Mouse (Mus musculus) intestine, embryonic 15.5 days (tissue): ENCODE measurements around the gene Higd2a. TPM values are rescaled to one million over a fixed set of nuclear protein-coding genes. Genes with fewer than 3 reads are reported as not detected.
A peak's percentile ranks its signal among the peaks of the same experiment; 100 is the strongest.

Experiments used
- ATAC-seq: fragments of 200-750 bp; cut with Nextera tagmentation; 2 replicates; pipeline ENCODE4 v1.8.0; 2017; ENCODE audit warnings: moderate TSS enrichment, moderate library complexity
- H3K27ac ChIP-seq: fragments of 300-500 bp; sonication (generic); 2 replicates; pipeline ENCODE4 v1.5.1; 2015; ENCODE audit warnings: mild to moderate bottlenecking, inconsistent platforms
- H3K27me3 ChIP-seq: fragments of 300-500 bp; sonication (generic); replicated peaks from 2 replicates; pipeline ENCODE4 v1.6.1; 2015; ENCODE audit warnings: inconsistent platforms
- H3K36me3 ChIP-seq: fragments of 300-500 bp; sonication (generic); 2 replicates; pipeline ENCODE4 v1.6.1; 2015; ENCODE audit warnings: inconsistent platforms
- H3K4me1 ChIP-seq: fragments of 300-500 bp; sonication (generic); replicated peaks from 2 replicates; pipeline ENCODE4 v1.6.1; 2015; ENCODE audit warnings: inconsistent platforms
- H3K4me2 ChIP-seq: fragments of 300-500 bp; sonication (generic); replicated peaks from 2 replicates; pipeline ENCODE4 v1.6.1; 2015; ENCODE audit warnings: mild to moderate bottlenecking, inconsistent platforms
- H3K4me3 ChIP-seq: fragments of 300-500 bp; sonication (generic); replicated peaks from 2 replicates; pipeline ENCODE4 v1.5.1; 2015; ENCODE audit warnings: inconsistent platforms
- H3K9ac ChIP-seq: fragments of 300-500 bp; sonication (generic); 2 replicates; pipeline ENCODE4 v1.6.1; 2015; ENCODE audit warnings: inconsistent platforms
- H3K9me3 ChIP-seq: fragments of 300-500 bp; sonication (generic); 2 replicates; pipeline ENCODE4 v1.6.1; 2016; ENCODE audit warnings: inconsistent platforms
- WGBS: fragments of 180-500 bp; shearing (Covaris S2); methylation state at CpG from one replicate; pipeline ENCODE4 v1.1.7; 2015; 5-methylcytosine and 5-hydroxymethylcytosine counted together
- polyA plus RNA-seq: library from polyadenylated mRNA; unstranded; fragments of >200 nt; fragmentation: Nextera tagmentation; extraction: Ambion mirVana; gene quantifications from 2 replicates; pipeline ENCODE4 v1.2.1, GENCODE M21; 2015

Higd2a gene
- polyA plus RNA-seq, 1 experiment from 2014 or later = 239 TPM

GRCm38 (mm10) chr13:54589414-54589995, 502 bp upstream of the Higd2a start:
- WGBS = 1% methylated on average over 24 of the region's 24 CpGs
- 0 out of 2 replicates have a peak, but pooled peaks cover 11% of the 10 kb centered on the region for H3K36me3 ChIP-seq

GRCm38 (mm10) chr13:54591776-54592356, 1.9 kb downstream of the Higd2a start:
- no peak overlapping the region for H3K4me3 ChIP-seq
- no peak for ATAC-seq
- H3K9me3 ChIP-seq = no peaks in the 10 kb centered on the region
- no peak overlapping the region for H3K9ac ChIP-seq
- H3K27ac ChIP-seq = no peak overlapping the region
- no peaks in the 10 kb centered on the region for H3K27me3 ChIP-seq
- 0 out of 2 replicates have a peak overlapping the region, but pooled peaks have one; percentile 5 for H3K4me2 ChIP-seq
- 85% methylated on average over 8 of the region's 8 CpGs for WGBS
- peaks cover 15% of the 10 kb centered on the region for H3K4me1 ChIP-seq
- 0 out of 2 replicates have a peak, but pooled peaks cover 3% of the 10 kb centered on the region for H3K36me3 ChIP-seq

More at GRCm38 (mm10) chr13:54589414-54589995, 502 bp upstream of the Higd2a start:
- ATAC-seq = peak; percentile 48
- H3K27ac ChIP-seq = peak overlapping the region; percentile 51; the same call in 1 of the 2 replicates
- H3K4me2 ChIP-seq = peak overlapping the region; percentile 62
- H3K9me3 ChIP-seq = no peaks in the 10 kb centered on the region
- peak overlapping the region; percentile 91 for H3K4me3 ChIP-seq
- no peaks in the 10 kb centered on the region for H3K27me3 ChIP-seq
- peaks cover 8% of the 10 kb centered on the region for H3K4me1 ChIP-seq
- peak overlapping the region; percentile 71 for H3K9ac ChIP-seq

GRCm38 (mm10) chr13:54593617-54594016, 3.6 kb downstream of the Higd2a start:
- H3K36me3 ChIP-seq = peaks cover 4% of the 10 kb centered on the region; the same call in 1 of the 2 replicates
- peaks cover 15% of the 10 kb centered on the region for H3K4me1 ChIP-seq
- 89% methylated on average over 11 of the region's 11 CpGs for WGBS
- H3K4me3 ChIP-seq = no peak overlapping the region
- no peaks in the 10 kb centered on the region for H3K9me3 ChIP-seq
- no peaks in the 10 kb centered on the region for H3K27me3 ChIP-seq
- no peak for ATAC-seq
- no peak overlapping the region for H3K4me2 ChIP-seq
- no peak overlapping the region for H3K27ac ChIP-seq
- no peak overlapping the region for H3K9ac ChIP-seq

- H3K9me3 ChIP-seq = no peaks in the 10 kb centered on the region
- no peaks in the 10 kb centered on the region for H3K27me3 ChIP-seq
- peaks cover 4% of the 10 kb centered on the region; the same call in 1 of the 2 replicates for H3K36me3 ChIP-seq
- 68% methylated on average over 8 of the region's 8 CpGs for WGBS
- H3K4me1 ChIP-seq = peaks cover 13% of the 10 kb centered on the region
- no peak overlapping the region for H3K4me3 ChIP-seq
- no peak overlapping the region for H3K9ac ChIP-seq
- peak; percentile 63 for ATAC-seq
- H3K4me2 ChIP-seq = no peak overlapping the region
- H3K27ac ChIP-seq = no peak overlapping the region
Observed at GRCm38 (mm10) chr13:54596107-54596690, 6.2 kb downstream of the Higd2a start.

- peaks cover 4% of the 10 kb centered on the region; the same call in 1 of the 2 replicates for H3K36me3 ChIP-seq
- ATAC-seq = 0 out of 2 replicates have a peak, but pooled peaks have one; percentile 3
- no peaks in the 10 kb centered on the region for H3K27me3 ChIP-seq
- 65% methylated on average over 5 of the region's 5 CpGs for WGBS
- no peak overlapping the region for H3K27ac ChIP-seq
- no peaks in the 10 kb centered on the region for H3K9me3 ChIP-seq
- H3K4me1 ChIP-seq = 0 out of 2 replicates have a peak, but pooled peaks cover 8% of the 10 kb centered on the region
- no peak overlapping the region for H3K9ac ChIP-seq
- H3K4me3 ChIP-seq = no peak overlapping the region
- H3K4me2 ChIP-seq = no peak overlapping the region
Observed at GRCm38 (mm10) chr13:54596870-54597269, 6.9 kb downstream of the Higd2a start.

- 87% methylated on average over 12 of the region's 12 CpGs for WGBS
- H3K27me3 ChIP-seq = no peaks in the 10 kb centered on the region
- no peak overlapping the region for H3K27ac ChIP-seq
- no peaks in the 10 kb centered on the region for H3K9me3 ChIP-seq
- H3K4me3 ChIP-seq = no peak overlapping the region
- no peak overlapping the region for H3K4me2 ChIP-seq
- peaks cover 4% of the 10 kb centered on the region; the same call in 1 of the 2 replicates for H3K36me3 ChIP-seq
- no peak overlapping the region for H3K9ac ChIP-seq
- no peak for ATAC-seq
- H3K4me1 ChIP-seq = 0 out of 2 replicates have a peak, but pooled peaks cover 22% of the 10 kb centered on the region
Observed at GRCm38 (mm10) chr13:54598622-54599143, 8.7 kb downstream of the Higd2a start.

- H3K9ac ChIP-seq = no peak overlapping the region
- H3K9me3 ChIP-seq = no peaks in the 10 kb centered on the region
- ATAC-seq = peak; percentile 88
- 0 out of 2 replicates have a peak, but pooled peaks cover 19% of the 10 kb centered on the region for H3K4me1 ChIP-seq
- H3K4me3 ChIP-seq = no peak overlapping the region
- H3K27ac ChIP-seq = peak overlapping the region; percentile 81
- 0 out of 2 replicates have a peak overlapping the region, but pooled peaks have one; percentile 18 for H3K4me2 ChIP-seq
- 16% methylated on average over 3 of the region's 3 CpGs for WGBS
- peaks cover 3% of the 10 kb centered on the region; the same call in 1 of the 2 replicates for H3K36me3 ChIP-seq
- no peaks in the 10 kb centered on the region for H3K27me3 ChIP-seq
Observed at GRCm38 (mm10) chr13:54602639-54603111, 12.7 kb downstream of the Higd2a start.

- Histone ChIP-seq H3K4me2 (no peak overlapping the region), H3K4me1 (0 out of 2 replicates have a peak, but pooled peaks cover 21% of the 10 kb centered on the region), H3K9ac (0 out of 2 replicates have a peak overlapping the region, but pooled peaks have one; percentile 4), H3K4me3 (no peak overlapping the region), H3K27ac (peak overlapping the region; percentile 81), H3K36me3 (no peaks in the 10 kb centered on the region), H3K27me3 (no peaks in the 10 kb centered on the region), H3K9me3 (no peaks in the 10 kb centered on the region)
- no peak for ATAC-seq
Observed at GRCm38 (mm10) chr13:54603501-54603900, 13.5 kb downstream of the Higd2a start.

GRCm38 (mm10) chr13:54604221-54604620, 14.2 kb downstream of the Higd2a start:
- H3K9ac ChIP-seq = no peak overlapping the region
- no peaks in the 10 kb centered on the region for H3K9me3 ChIP-seq
- H3K4me3 ChIP-seq = no peak overlapping the region
- no peak overlapping the region for H3K4me2 ChIP-seq
- no peaks in the 10 kb centered on the region for H3K36me3 ChIP-seq
- no peak overlapping the region for H3K27ac ChIP-seq
- H3K27me3 ChIP-seq = no peaks in the 10 kb centered on the region
- no peak for ATAC-seq
- 70% methylated on average over 4 of the region's 4 CpGs for WGBS
- 0 out of 2 replicates have a peak, but pooled peaks cover 21% of the 10 kb centered on the region for H3K4me1 ChIP-seq

- Histone ChIP-seq H3K9me3 (no peaks in the 10 kb centered on the region), H3K4me2 (no peak overlapping the region), H3K9ac (no peak overlapping the region), H3K27ac (peak overlapping the region; percentile 57), H3K4me3 (no peak overlapping the region), H3K36me3 (no peaks in the 10 kb centered on the region), H3K27me3 (no peaks in the 10 kb centered on the region), H3K4me1 (peaks cover 21% of the 10 kb centered on the region; the same call in 1 of the 2 replicates)
- 59% methylated on average over 5 of the region's 5 CpGs for WGBS
- ATAC-seq = peak; percentile 24; the same call in 1 of the 2 replicates
Observed at GRCm38 (mm10) chr13:54605426-54605825, 15.4 kb downstream of the Higd2a start.

- H3K27me3 ChIP-seq = no peaks in the 10 kb centered on the region
- no peak overlapping the region for H3K4me3 ChIP-seq
- no peaks in the 10 kb centered on the region for H3K9me3 ChIP-seq
- no peaks in the 10 kb centered on the region for H3K36me3 ChIP-seq
- H3K9ac ChIP-seq = no peak overlapping the region
- no peak overlapping the region for H3K4me2 ChIP-seq
- 62% methylated on average over 5 of the region's 5 CpGs for WGBS
- no peak for ATAC-seq
- H3K27ac ChIP-seq = no peak overlapping the region
- peaks cover 21% of the 10 kb centered on the region; the same call in 1 of the 2 replicates for H3K4me1 ChIP-seq
Observed at GRCm38 (mm10) chr13:54607204-54607603, 17.2 kb downstream of the Higd2a start.

GRCm38 (mm10) chr13:54608002-54608401, 18.0 kb downstream of the Higd2a start:
- Histone ChIP-seq H3K9ac (no peak overlapping the region), H3K27me3 (no peaks in the 10 kb centered on the region), H3K9me3 (no peaks in the 10 kb centered on the region), H3K27ac (no peak overlapping the region), H3K36me3 (no peaks in the 10 kb centered on the region), H3K4me2 (0 out of 2 replicates have a peak overlapping the region, but pooled peaks have one; percentile 17), H3K4me1 (peaks cover 16% of the 10 kb centered on the region; the same call in 1 of the 2 replicates), H3K4me3 (no peak overlapping the region)
- no peak for ATAC-seq
- 70% methylated on average over 3 of the region's 3 CpGs for WGBS
